ENCODE assay signal across 10 mouse cellular contexts in genomic region chr2:29966826-29967225, GRCm38 (mm10). TPM values are rescaled to one million over a fixed set of nuclear protein-coding genes. Genes with fewer than 3 reads are reported as not detected.
DNase-seq lines count a peak whose midpoint lies in the region; ATAC-seq and TF ChIP-seq lines count a peak whose summit lies in the region.
"Had no signal": no experiment of that assay in that cellular context is flagged by ENCODE, and none has a peak within 500 bp of the region (broad histone marks: within the 10 kb centered on the region; RNA-seq: fewer than 3 reads in every experiment).

No protein-coding gene starts in this region.

- H3K4me1 ChIP-seq in lung, adult 2 months (ENCODE audit: control insufficient read depth, insufficient read depth, low read length): peaks cover 32% of the 10 kb centered on the region
- H3K4me1 ChIP-seq in embryonic fibroblast, embryonic 13.5 days (ENCODE audit: control insufficient read depth, insufficient read depth, low read length): peaks cover 31% of the 10 kb centered on the region
- H3K4me1 ChIP-seq in intestine, postnatal 0 days (replicated peaks; ENCODE audit: control insufficient read depth, insufficient read depth, low read length): peaks cover 20% of the 10 kb centered on the region
- peaks cover 46% of the 10 kb centered on the region for H3K4me1 ChIP-seq in neural tube, embryonic 14.5 days (ENCODE audit: control insufficient read depth, insufficient read depth, low read length)

- no peaks in the 10 kb centered on the region for H3K9me3 ChIP-seq in intestine, postnatal 0 days (ENCODE audit: control insufficient read depth)
- H3K9me3 ChIP-seq in neural tube, embryonic 14.5 days (ENCODE audit: control insufficient read depth, low read length): no peaks in the 10 kb centered on the region

- no peak for ATAC-seq in intestine, postnatal 0 days
- no peak for ATAC-seq in neural tube, embryonic 14.5 days (ENCODE audit: low read depth)

- no peak for TF ChIP-seq POLR2A in lung, adult 2 months (IDR thresholded peaks at IDR 0.05; ENCODE audit: borderline replicate concordance, extremely low read depth, low read depth, low read length)
- TF ChIP-seq POLR2A in embryonic fibroblast, embryonic 13.5 days (IDR thresholded peaks at IDR 0.05; ENCODE audit: low read depth, low read length): no peak

- TF ChIP-seq CTCF in lung, adult 2 months (IDR thresholded peaks at IDR 0.05; ENCODE audit: insufficient read depth, low read length): no peak
- no peak for TF ChIP-seq CTCF in embryonic fibroblast, embryonic 13.5 days (IDR thresholded peaks at IDR 0.05; ENCODE audit: borderline replicate concordance, insufficient read depth, low read length)
- no peak for TF ChIP-seq CTCF in intestine, postnatal 0 days (IDR thresholded peaks at IDR 0.05; ENCODE audit: low read depth)

- intact Hi-C loops in left cerebral cortex, postnatal 4 days (cut with DNase I): no loop called here

- no peaks in the 10 kb centered on the region for H3K27me3 ChIP-seq in intestine, postnatal 0 days (replicated peaks; ENCODE audit: control insufficient read depth, insufficient read depth, low read length)
- H3K27me3 ChIP-seq in neural tube, embryonic 14.5 days (ENCODE audit: control insufficient read depth, insufficient read depth, low read length): no peaks in the 10 kb centered on the region

- no peak overlapping the region for H3K27ac ChIP-seq in embryonic fibroblast, embryonic 13.5 days (ENCODE audit: insufficient read depth, low read length)
- H3K27ac ChIP-seq in intestine, postnatal 0 days (ENCODE audit: low read depth, low read length): no peak overlapping the region
- H3K27ac ChIP-seq in neural tube, embryonic 14.5 days (ENCODE audit: low read depth, low read length): peak overlapping the region; percentile 52; the same call in 1 of the 2 replicates

- 30% methylated on average over 2 of the region's 2 CpGs for WGBS in lung, adult 2 months
- WGBS in intestine, postnatal 0 days: 55% methylated on average over 2 of the region's 2 CpGs
- 59% methylated on average over 2 of the region's 2 CpGs for WGBS in neural tube, embryonic 14.5 days

- H3K36me3 ChIP-seq in intestine, postnatal 0 days (ENCODE audit: control insufficient read depth, insufficient read depth): peaks cover 6% of the 10 kb centered on the region
- H3K36me3 ChIP-seq in neural tube, embryonic 14.5 days (ENCODE audit: control insufficient read depth, insufficient read depth, low read length): peaks cover 4% of the 10 kb centered on the region

- H3K9ac ChIP-seq in intestine, postnatal 0 days (ENCODE audit: low read depth, low read length): 0 out of 2 replicates have a peak overlapping the region, but pooled peaks have one; percentile 8
- H3K9ac ChIP-seq in neural tube, embryonic 14.5 days (replicated peaks; ENCODE audit: low read depth, low read length): peak overlapping the region; percentile 100; the same call in 1 of the 2 replicates

- no peak for DNase-seq in lung, adult 2 months
- no peak for DNase-seq in lung, postnatal 4 days
- no peak for DNase-seq in adrenal gland, adult 18-20 months (ENCODE audit: low spot score in 2 of 2)
- DNase-seq in urinary bladder, postnatal 4 days (ENCODE audit: low spot score in 2 of 2): no peak
- DNase-seq in left cerebral cortex, postnatal 4 days: no peak
- DNase-seq: adrenal gland, adult 8-10 months; kidney, postnatal 4 days had no signal

- peak overlapping the region; percentile 81 for H3K4me2 ChIP-seq in intestine, postnatal 0 days (replicated peaks; ENCODE audit: low read depth)
- peak overlapping the region; percentile 79 for H3K4me2 ChIP-seq in neural tube, embryonic 14.5 days (ENCODE audit: low read depth, low read length)

- peak overlapping the region; percentile 98 for H3K4me3 ChIP-seq in lung, adult 2 months (replicated peaks; ENCODE audit: extremely low read depth, low read depth, low read length)
- H3K4me3 ChIP-seq in embryonic fibroblast, embryonic 13.5 days (ENCODE audit: insufficient read depth, low read length): peak overlapping the region; percentile 97
- peak overlapping the region; percentile 94 for H3K4me3 ChIP-seq in intestine, postnatal 0 days (ENCODE audit: low read depth, low read length)
- peak overlapping the region; percentile 91 for H3K4me3 ChIP-seq in neural tube, embryonic 14.5 days (ENCODE audit: low read depth, low read length)

RNA-seq across cellular contexts. Expression of gene Sptan1, which starts 1.5 kb away (rescaled TPM):
- 299 and 313 TPM in 2 replicates for polyA plus RNA-seq in lung, adult 2 months (2012; rRNA removed)
- polyA plus RNA-seq in embryonic fibroblast, embryonic 13.5 days (2011; ENCODE audit: insufficient read length, low read depth, missing spikeins): 222 and 243 TPM in 2 replicates
- 58.6 and 60.9 TPM in 2 replicates for polyA plus RNA-seq in intestine, postnatal 0 days (2015; fragmentation: Nextera tagmentation; extraction: Ambion mirVana)
- 381 and 422 TPM in 2 replicates for polyA plus RNA-seq in neural tube, embryonic 14.5 days (2014; fragmentation: Nextera tagmentation; extraction: Ambion mirVana)
- 100 to 1,000 TPM; 191 to 224 TPM for total RNA-seq in adrenal gland, adult 18-20 months (2021)
- total RNA-seq in left cerebral cortex, postnatal 4 days (2021): 100 to 1,000 TPM; 880 to 916 TPM

RNA-seq across cellular contexts. Expression of gene Gle1, which starts 31.6 kb away (rescaled TPM):
- 20.4 and 27.1 TPM in 2 replicates for polyA plus RNA-seq in lung, adult 2 months (2012; rRNA removed)
- polyA plus RNA-seq in embryonic fibroblast, embryonic 13.5 days (2011; ENCODE audit: insufficient read length, low read depth, missing spikeins): 33.0 and 42.4 TPM in 2 replicates
- 14.3 and 14.5 TPM in 2 replicates for polyA plus RNA-seq in intestine, postnatal 0 days (2015; fragmentation: Nextera tagmentation; extraction: Ambion mirVana)
- polyA plus RNA-seq in neural tube, embryonic 14.5 days (2014; fragmentation: Nextera tagmentation; extraction: Ambion mirVana): 66.2 and 67.4 TPM in 2 replicates
- total RNA-seq in adrenal gland, adult 18-20 months (2021): 10 to 100 TPM; 28.1 to 30.8 TPM
- 10 to 100 TPM; 57.2 to 59.2 TPM for total RNA-seq in left cerebral cortex, postnatal 4 days (2021)
